Comparison of ENCODE assay signal across 8 mouse cellular contexts in the genomic region with DNA sequence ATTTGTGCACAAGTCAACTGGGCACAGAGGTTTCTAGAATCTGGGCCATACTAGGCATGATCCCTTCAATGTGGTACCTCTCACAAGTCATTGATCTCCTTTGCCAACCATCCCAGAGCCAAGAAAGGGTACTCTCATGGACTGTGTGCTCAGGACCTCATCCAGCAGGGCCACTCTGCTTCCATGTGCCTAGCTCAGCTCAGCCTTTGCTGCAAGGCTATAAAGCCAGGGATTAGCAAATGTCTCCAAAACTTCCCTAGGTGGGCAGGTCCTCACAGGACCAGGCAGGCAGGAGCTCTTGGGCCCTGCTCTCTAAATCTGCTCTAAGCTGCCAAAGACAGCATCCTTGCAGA.
DNase-seq lines count a peak whose midpoint lies in the region; ATAC-seq and TF ChIP-seq lines count a peak whose summit lies in the region.

No protein-coding gene starts in this region.

- DNase-seq in layer of hippocampus, adult 2 months (ENCODE audit: low spot score in 2 of 2) = no peak
- DNase-seq in layer of hippocampus, adult 9-10 months (ENCODE audit: low spot score) = no peak
- DNase-seq in fat pad, adult 2 months (ENCODE audit: extremely low read depth, low read depth, low spot score) = peak; percentile 61
- no peak for DNase-seq in right cerebral cortex, postnatal 4 days
- no peak for DNase-seq in testis, postnatal 10 days (ENCODE audit: low spot score)
- no peak for DNase-seq in spleen, postnatal 36 days (ENCODE audit: low spot score in 2 of 2)

- no peak overlapping the region for H3K4me2 ChIP-seq in hindbrain, embryonic 16.5 days (ENCODE audit: low read length)
- H3K4me2 ChIP-seq in neural tube, embryonic 13.5 days = no peak overlapping the region

- H3K27me3 ChIP-seq in hindbrain, embryonic 16.5 days (replicated peaks; ENCODE audit: control insufficient read depth, insufficient read depth, low read length) = no peaks in the 10 kb centered on the region
- H3K27me3 ChIP-seq in neural tube, embryonic 13.5 days = no peaks in the 10 kb centered on the region

- H3K9me3 ChIP-seq in hindbrain, embryonic 16.5 days (ENCODE audit: control insufficient read depth, low read length) = no peaks in the 10 kb centered on the region
- no peaks in the 10 kb centered on the region for H3K9me3 ChIP-seq in neural tube, embryonic 13.5 days

- TF ChIP-seq CTCF in layer of hippocampus, adult 2 months (conservative IDR thresholded peaks at IDR 0.05) = no peak

- H3K9ac ChIP-seq in hindbrain, embryonic 16.5 days (ENCODE audit: low read depth, low read length) = no peak overlapping the region
- no peak overlapping the region for H3K9ac ChIP-seq in neural tube, embryonic 13.5 days

- peaks cover 78% of the 10 kb centered on the region for H3K4me1 ChIP-seq in hindbrain, embryonic 16.5 days (ENCODE audit: control insufficient read depth, insufficient read depth, low read depth, low read length)
- H3K4me1 ChIP-seq in neural tube, embryonic 13.5 days (replicated peaks) = peaks cover 95% of the 10 kb centered on the region

- no peak for ATAC-seq in hindbrain, embryonic 16.5 days
- no peak for ATAC-seq in neural tube, embryonic 13.5 days (ENCODE audit: low read depth)

- H3K36me3 ChIP-seq in hindbrain, embryonic 16.5 days (ENCODE audit: control insufficient read depth, insufficient read depth, low read length) = no peaks in the 10 kb centered on the region
- no peaks in the 10 kb centered on the region for H3K36me3 ChIP-seq in neural tube, embryonic 13.5 days

- no peak overlapping the region for H3K4me3 ChIP-seq in layer of hippocampus, adult 2 months
- no peak overlapping the region for H3K4me3 ChIP-seq in hindbrain, embryonic 16.5 days (ENCODE audit: low read length)
- H3K4me3 ChIP-seq in neural tube, embryonic 13.5 days = no peak overlapping the region

- H3K27ac ChIP-seq in layer of hippocampus, adult 2 months = peak overlapping the region; percentile 60; the same call in 1 of the 2 replicates
- peak overlapping the region; percentile 75 for H3K27ac ChIP-seq in hindbrain, embryonic 16.5 days (ENCODE audit: low read depth, low read length)
- H3K27ac ChIP-seq in neural tube, embryonic 13.5 days (replicated peaks) = peak overlapping the region; percentile 86
